Mouse (Mus musculus) c-Kit-positive CD71-negative TER-119-negative erythroid progenitor cells, embryonic 14.5 days (primary cell): Measurements from ENCODE around the gene Fgf4.

Experiments used
- DNase-seq: peaks from one replicate; pipeline ENCODE4 v3.0.0-alpha.2; 2013; ENCODE audit warnings: low read depth

Fgf4 gene

GRCm38 (mm10) chr7:144912897-144913296, 65.7 kb downstream of the Fgf4 start:
- DNase-seq = no peak

GRCm38 (mm10) chr7:144914296-144914947, 67.3 kb downstream of the Fgf4 start:
- DNase-seq = no peak
